Mouse (Mus musculus) heart, postnatal 4 days (tissue): ENCODE results near the gene Stox2. TPM values are rescaled to one million over a fixed set of nuclear protein-coding genes. Genes with fewer than 3 reads are reported as not detected.
"Not testable (repeated sequence)": the region's sequence is repeated elsewhere in the genome, so short reads cannot be mapped to it uniquely, and the experiment has no call there.

Experiments used
- DNase-seq: peaks from one replicate; pipeline ENCODE4 v3.0.0; 2021
- total RNA-seq, 2 experiments: library from RNA; stranded (reverse); gene quantifications; 2 replicates each; pipeline ENCODE4 v1.2.3; 2021

The Stox2 gene
- total RNA-seq = 10 to 100 TPM; 27.4 to 29.3 TPM

- no peak for DNase-seq
These were observed at the start of gene Stox2 for GRCm38 (mm10) chr8:47446312-47447046. Stox2 (minus strand) TSS chr8:47446362.

- no peak for DNase-seq
These were observed 49.3 kb upstream of the Stox2 start for GRCm38 (mm10) chr8:47495428-47495827.

GRCm38 (mm10) chr8:47494602-47495153 is 48.5 kb upstream of the Stox2 start:
- no peak for DNase-seq

GRCm38 (mm10) chr8:47493106-47493505 is 46.9 kb upstream of the Stox2 start:
- no peak for DNase-seq

GRCm38 (mm10) chr8:47487231-47487630 is 41.1 kb upstream of the Stox2 start:
- DNase-seq = no peak

- DNase-seq = no peak
These were observed 36.4 kb upstream of the Stox2 start for GRCm38 (mm10) chr8:47482354-47483071.

- DNase-seq = no peak
These were observed 33.9 kb upstream of the Stox2 start for GRCm38 (mm10) chr8:47480039-47480438.

GRCm38 (mm10) chr8:47461650-47462049 is 15.5 kb upstream of the Stox2 start:
- DNase-seq = peak; percentile 54

GRCm38 (mm10) chr8:47459216-47459749 is 13.1 kb upstream of the Stox2 start:
- no peak for DNase-seq

- no peak for DNase-seq
These were observed 12.4 kb upstream of the Stox2 start for GRCm38 (mm10) chr8:47458591-47458990.

- DNase-seq = not testable (repeated sequence)
These were observed 3.0 kb upstream of the Stox2 start for GRCm38 (mm10) chr8:47449211-47449610.

- peak; percentile 18 for DNase-seq
These were observed 6.9 kb downstream of the Stox2 start for GRCm38 (mm10) chr8:47439271-47439670.

GRCm38 (mm10) chr8:47437976-47438375 is 8.2 kb downstream of the Stox2 start:
- DNase-seq = no peak

- no peak for DNase-seq
These were observed 10.3 kb downstream of the Stox2 start for GRCm38 (mm10) chr8:47435861-47436260.

GRCm38 (mm10) chr8:47435412-47435811 is 10.8 kb downstream of the Stox2 start:
- DNase-seq = no peak

- no peak for DNase-seq
These were observed 14.9 kb downstream of the Stox2 start for GRCm38 (mm10) chr8:47431263-47431662.

- DNase-seq = peak; percentile 34
These were observed 32.0 kb downstream of the Stox2 start for GRCm38 (mm10) chr8:47414258-47414525.

- DNase-seq = peak; percentile 77
These were observed 32.5 kb downstream of the Stox2 start for GRCm38 (mm10) chr8:47413524-47414257.

- peak; percentile 53 for DNase-seq
These were observed 33.3 kb downstream of the Stox2 start for GRCm38 (mm10) chr8:47412696-47413523.

- DNase-seq = peak; percentile 10
These were observed 34.0 kb downstream of the Stox2 start for GRCm38 (mm10) chr8:47411994-47412695.

- no peak for DNase-seq
These were observed 34.8 kb downstream of the Stox2 start for GRCm38 (mm10) chr8:47411321-47411720.
